Mouse (Mus musculus): ENCODE measurements around the gene Crlf1. TPM values are rescaled to one million over a fixed set of nuclear protein-coding genes. Genes with fewer than 3 reads are reported as not detected.

Crlf1 gene
- polyA plus RNA-seq (2014; fragmentation: Nextera tagmentation; extraction: Ambion mirVana): 3.8 and 5.4 TPM in 2 replicates

DNA sequence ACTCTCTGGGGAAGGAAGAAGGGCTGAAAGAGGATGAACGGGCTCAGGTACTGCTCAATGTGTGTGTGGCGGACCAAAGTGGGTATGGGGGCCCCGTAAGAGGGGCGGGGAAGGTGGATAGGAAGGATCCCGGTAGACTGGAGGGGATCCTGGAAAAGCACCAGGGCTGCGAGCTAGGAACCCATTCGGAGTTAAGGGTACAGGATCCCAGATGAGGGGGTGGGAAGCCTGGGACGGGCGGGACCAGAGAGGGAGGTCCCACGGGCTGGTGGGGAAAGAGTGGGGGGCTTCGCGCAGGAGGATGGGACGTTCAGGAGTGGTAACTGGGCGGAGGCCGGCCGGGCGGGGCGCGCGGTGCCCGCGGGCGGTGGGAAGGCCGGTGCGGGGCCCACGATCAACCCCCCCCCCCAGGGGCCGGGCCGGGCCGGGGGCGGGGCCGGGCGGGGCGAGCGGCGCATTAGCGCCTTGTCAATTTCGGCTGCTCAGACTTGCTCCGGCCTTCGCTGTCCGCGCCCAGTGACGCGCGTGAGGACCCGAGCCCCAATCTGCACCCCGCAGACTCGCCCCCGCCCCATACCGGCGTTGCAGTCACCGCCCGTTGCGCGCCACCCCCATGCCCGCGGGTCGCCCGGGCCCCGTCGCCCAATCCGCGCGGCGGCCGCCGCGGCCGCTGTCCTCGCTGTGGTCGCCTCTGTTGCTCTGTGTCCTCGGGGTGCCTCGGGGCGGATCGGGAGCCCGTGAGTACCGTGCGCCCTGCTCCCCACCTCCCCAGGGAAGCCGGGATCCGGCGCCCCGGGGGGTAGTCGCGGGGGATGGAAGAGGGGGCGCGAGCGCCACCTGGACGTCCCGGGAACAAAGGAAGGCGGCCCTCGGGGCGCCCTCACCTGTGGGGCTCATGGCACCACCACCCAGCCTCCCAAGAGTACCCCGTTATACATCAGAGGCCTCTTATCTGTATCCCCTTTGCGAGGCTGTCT, at the start of gene Crlf1:
Gene Crlf1, plus strand, starts transcription at position 495 of the 977 bp plus-strand sequence.
- H3K4me2 ChIP-seq: peak within 1 kb of the TSS; percentile 61
- DNase-seq (ENCODE audit: low spot score) (no peak), ATAC-seq (replicated peaks; ENCODE audit: low FRiP score) (no peak)
- H3K27me3 ChIP-seq (replicated peaks; ENCODE audit: control insufficient read depth, insufficient read depth, low read length): peaks cover 100% of the 10 kb centered on the region
- H3K9me3 ChIP-seq (ENCODE audit: control insufficient read depth, low read length): no peaks in the 10 kb centered on the region
- peaks cover 39% of the 10 kb centered on the region for H3K4me1 ChIP-seq (replicated peaks; ENCODE audit: control insufficient read depth, insufficient read depth, low read length)
- WGBS: under 1% methylated on average over 74 of the region's 93 CpGs
- no peak within 1 kb of the TSS for H3K9ac ChIP-seq (ENCODE audit: low read depth, low read length)
- H3K36me3 ChIP-seq (ENCODE audit: control insufficient read depth, insufficient read depth, low read length): no peaks in the 10 kb centered on the region
- peak within 1 kb of the TSS; percentile 50 for H3K4me3 ChIP-seq (ENCODE audit: low read depth, low read length)
- no peak within 1 kb of the TSS for H3K27ac ChIP-seq (ENCODE audit: low read depth, low read length)

- H3K4me3 ChIP-seq (ENCODE audit: low read depth, low read length): no peak overlapping the region
- H3K27ac ChIP-seq (ENCODE audit: low read depth, low read length): peak overlapping the region; percentile 54; the same call in 1 of the 2 replicates
- DNase-seq (ENCODE audit: low spot score) (no peak), ATAC-seq (replicated peaks; ENCODE audit: low FRiP score) (no peak)
- H3K9ac ChIP-seq (ENCODE audit: low read depth, low read length): no peak overlapping the region
- H3K4me2 ChIP-seq: no peak overlapping the region
- peaks cover 6% of the 10 kb centered on the region for H3K4me1 ChIP-seq (replicated peaks; ENCODE audit: control insufficient read depth, insufficient read depth, low read length)
- WGBS: 64% methylated on average over 4 of the region's 4 CpGs
- H3K36me3 ChIP-seq (ENCODE audit: control insufficient read depth, insufficient read depth, low read length): no peaks in the 10 kb centered on the region
- 0 out of 2 replicates have a peak, but pooled peaks cover 2% of the 10 kb centered on the region for H3K27me3 ChIP-seq (replicated peaks; ENCODE audit: control insufficient read depth, insufficient read depth, low read length)
- no peaks in the 10 kb centered on the region for H3K9me3 ChIP-seq (ENCODE audit: control insufficient read depth, low read length)
These were observed 49.6 kb upstream of the Crlf1 start for GRCm38 (mm10) chr8:70443326-70443725.

DNA sequence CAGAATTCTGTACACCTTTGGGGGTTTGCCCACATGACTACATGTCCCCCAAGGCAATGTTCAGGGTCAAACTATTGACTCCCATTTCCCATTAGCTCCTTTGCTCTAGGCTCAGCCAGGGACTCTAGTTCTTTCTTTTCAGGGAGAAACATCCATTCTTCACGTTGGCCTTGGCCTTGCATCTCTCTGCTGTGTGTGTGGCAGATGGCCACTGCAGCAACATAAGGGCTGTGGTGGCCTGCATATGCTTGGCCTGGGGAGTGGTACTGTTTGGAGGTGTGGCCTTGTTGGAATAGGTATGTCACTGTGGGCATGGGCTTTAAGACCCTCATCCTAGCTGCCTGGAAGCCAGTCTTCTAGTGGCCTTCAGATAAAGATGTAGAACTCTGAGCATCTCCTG, 47.0 kb upstream of the Crlf1 start:
- H3K9me3 ChIP-seq (ENCODE audit: control insufficient read depth, low read length): no peaks in the 10 kb centered on the region
- ATAC-seq (replicated peaks; ENCODE audit: low FRiP score) (no peak), DNase-seq (ENCODE audit: low spot score) (no peak)
- H3K4me1 ChIP-seq (replicated peaks; ENCODE audit: control insufficient read depth, insufficient read depth, low read length): peaks cover 4% of the 10 kb centered on the region; the same call in 1 of the 2 replicates
- H3K36me3 ChIP-seq (ENCODE audit: control insufficient read depth, insufficient read depth, low read length): no peaks in the 10 kb centered on the region; the same call in 1 of the 2 replicates
- no peak overlapping the region for H3K4me3 ChIP-seq (ENCODE audit: low read depth, low read length)
- H3K27me3 ChIP-seq (replicated peaks; ENCODE audit: control insufficient read depth, insufficient read depth, low read length): peaks cover 2% of the 10 kb centered on the region; the same call in 1 of the 2 replicates
- WGBS: 49% methylated on average over 1 of the region's 1 CpGs
- no peak overlapping the region for H3K27ac ChIP-seq (ENCODE audit: low read depth, low read length)
- no peak overlapping the region for H3K9ac ChIP-seq (ENCODE audit: low read depth, low read length)
- H3K4me2 ChIP-seq: no peak overlapping the region

DNA sequence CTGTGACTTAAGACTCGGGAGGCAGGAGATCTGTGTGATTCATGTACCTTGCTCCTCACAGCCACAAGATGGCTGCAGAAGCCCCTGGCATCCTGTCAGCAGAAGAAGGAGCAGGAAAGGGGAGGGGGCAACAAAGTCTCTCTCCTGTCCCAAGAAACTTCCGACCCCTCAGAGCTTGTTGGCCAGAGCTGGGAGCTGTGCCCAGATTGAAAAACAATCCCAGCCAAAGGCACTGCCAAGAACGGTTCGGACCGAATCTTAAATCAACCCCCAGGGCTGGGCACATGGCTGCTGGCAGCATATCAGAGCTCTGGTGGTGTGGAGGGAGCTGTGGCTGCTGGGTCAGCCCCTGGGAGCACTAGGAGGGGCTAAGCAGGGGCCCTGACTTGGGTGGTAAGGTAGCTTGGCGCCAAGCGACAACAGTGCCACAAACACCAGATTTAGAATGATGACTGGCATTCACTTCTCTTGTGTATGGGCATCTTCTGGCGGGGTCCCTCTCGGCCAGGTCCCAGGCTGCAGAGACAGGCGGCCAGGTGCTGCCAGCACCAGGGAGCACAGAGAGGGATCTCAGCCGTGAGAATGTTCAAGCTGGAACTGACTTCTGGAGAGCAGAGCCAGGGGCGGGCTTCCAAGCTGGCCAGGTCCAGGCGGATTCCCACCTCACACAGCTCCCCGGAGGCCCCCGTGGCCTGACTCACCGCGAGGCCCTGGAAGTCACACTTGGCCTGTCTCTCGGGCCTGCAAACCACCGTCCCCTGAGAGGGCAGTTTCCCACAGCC, 45.1 kb upstream of the Crlf1 start:
- Histone ChIP-seq H3K9me3 (ENCODE audit: control insufficient read depth, low read length) (no peaks in the 10 kb centered on the region), H3K36me3 (ENCODE audit: control insufficient read depth, insufficient read depth, low read length) (peaks cover 10% of the 10 kb centered on the region; the same call in 1 of the 2 replicates), H3K4me2 (no peak overlapping the region), H3K27ac (ENCODE audit: low read depth, low read length) (no peak overlapping the region), H3K4me3 (ENCODE audit: low read depth, low read length) (no peak overlapping the region), H3K4me1 (replicated peaks; ENCODE audit: control insufficient read depth, insufficient read depth, low read length) (peaks cover 10% of the 10 kb centered on the region), H3K27me3 (replicated peaks; ENCODE audit: control insufficient read depth, insufficient read depth, low read length) (peaks cover 17% of the 10 kb centered on the region), H3K9ac (ENCODE audit: low read depth, low read length) (no peak overlapping the region)
- DNase-seq (ENCODE audit: low spot score): no peak
- no peak for ATAC-seq (replicated peaks; ENCODE audit: low FRiP score)
- 63% methylated on average over 19 of the region's 19 CpGs for whole genome bisulfite sequencing

DNA sequence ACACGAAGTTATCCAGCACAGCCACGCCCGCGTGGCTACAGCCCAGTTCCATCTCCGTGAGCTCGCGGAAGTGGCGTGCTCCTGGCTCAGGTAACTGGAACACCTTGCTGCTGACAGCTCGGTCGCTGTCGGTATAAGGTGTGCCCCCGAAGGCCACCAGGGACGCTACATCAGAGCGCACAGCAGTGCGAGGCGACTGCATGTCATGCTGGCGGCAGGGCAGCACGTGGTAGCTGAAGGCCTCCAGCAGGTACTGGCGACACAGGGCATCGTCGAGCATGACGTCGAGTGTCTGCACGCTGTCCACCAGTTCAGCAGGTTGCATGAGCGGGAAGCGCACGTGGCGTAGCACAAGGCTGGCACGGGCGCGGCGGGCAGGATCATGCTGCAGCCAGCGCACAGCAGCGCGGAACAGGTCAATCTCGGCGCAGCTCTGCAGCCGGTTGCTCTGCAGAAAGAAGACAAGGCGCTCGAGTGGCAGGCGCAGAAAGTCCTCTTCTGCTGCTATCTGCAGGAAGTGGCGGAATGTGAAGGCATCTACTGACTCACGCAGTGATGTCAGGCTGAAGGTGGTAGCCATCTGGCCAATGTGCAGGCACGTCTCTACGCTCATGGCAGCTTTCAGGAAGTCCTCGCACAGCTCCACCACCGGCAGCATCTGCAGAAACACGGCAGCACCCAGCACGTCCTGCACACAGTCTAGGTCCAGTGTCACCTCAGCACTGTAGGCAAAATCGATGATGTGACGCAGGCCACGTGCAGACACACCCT, 40.6 kb upstream of the Crlf1 start:
- peaks cover 25% of the 10 kb centered on the region for H3K27me3 ChIP-seq (replicated peaks; ENCODE audit: control insufficient read depth, insufficient read depth, low read length)
- no peak overlapping the region for H3K4me2 ChIP-seq
- 36% methylated on average over 52 of the region's 52 CpGs for WGBS
- peaks cover 10% of the 10 kb centered on the region for H3K4me1 ChIP-seq (replicated peaks; ENCODE audit: control insufficient read depth, insufficient read depth, low read length)
- ATAC-seq (replicated peaks; ENCODE audit: low FRiP score) (no peak), DNase-seq (ENCODE audit: low spot score) (no peak)
- no peak overlapping the region for H3K27ac ChIP-seq (ENCODE audit: low read depth, low read length)
- no peaks in the 10 kb centered on the region for H3K9me3 ChIP-seq (ENCODE audit: control insufficient read depth, low read length)
- no peak overlapping the region for H3K9ac ChIP-seq (ENCODE audit: low read depth, low read length)
- peaks cover 10% of the 10 kb centered on the region; the same call in 1 of the 2 replicates for H3K36me3 ChIP-seq (ENCODE audit: control insufficient read depth, insufficient read depth, low read length)
- no peak overlapping the region for H3K4me3 ChIP-seq (ENCODE audit: low read depth, low read length)

DNA sequence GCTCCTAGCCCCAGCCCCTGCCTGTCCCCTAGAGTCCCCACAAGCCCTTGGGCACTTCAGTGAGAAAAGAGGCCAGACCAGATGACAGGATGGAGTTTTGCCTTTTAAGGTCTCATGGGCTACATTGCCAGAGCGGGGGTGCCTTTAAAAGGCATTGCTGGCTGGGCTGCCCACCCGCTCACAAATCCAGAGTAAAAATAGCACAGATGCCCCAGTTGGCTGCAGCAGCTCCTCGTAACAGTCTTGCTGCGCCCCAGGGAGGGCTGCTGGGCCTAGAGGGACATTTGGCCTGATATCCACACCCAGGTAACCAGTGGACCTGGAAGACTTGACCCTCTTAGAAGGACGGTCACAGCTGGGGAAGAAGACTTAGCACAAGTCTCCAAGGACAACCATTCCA, 39.1 kb upstream of the Crlf1 start:
- Histone ChIP-seq H3K4me3 (ENCODE audit: low read depth, low read length) (no peak overlapping the region), H3K9me3 (ENCODE audit: control insufficient read depth, low read length) (no peaks in the 10 kb centered on the region), H3K9ac (ENCODE audit: low read depth, low read length) (no peak overlapping the region), H3K27me3 (replicated peaks; ENCODE audit: control insufficient read depth, insufficient read depth, low read length) (peaks cover 23% of the 10 kb centered on the region), H3K27ac (ENCODE audit: low read depth, low read length) (no peak overlapping the region), H3K4me2 (no peak overlapping the region), H3K36me3 (ENCODE audit: control insufficient read depth, insufficient read depth, low read length) (peaks cover 10% of the 10 kb centered on the region; the same call in 1 of the 2 replicates), H3K4me1 (replicated peaks; ENCODE audit: control insufficient read depth, insufficient read depth, low read length) (peaks cover 6% of the 10 kb centered on the region)
- ATAC-seq (replicated peaks; ENCODE audit: low FRiP score): no peak
- WGBS: 90% methylated on average over 5 of the region's 5 CpGs
- no peak for DNase-seq (ENCODE audit: low spot score)

DNA sequence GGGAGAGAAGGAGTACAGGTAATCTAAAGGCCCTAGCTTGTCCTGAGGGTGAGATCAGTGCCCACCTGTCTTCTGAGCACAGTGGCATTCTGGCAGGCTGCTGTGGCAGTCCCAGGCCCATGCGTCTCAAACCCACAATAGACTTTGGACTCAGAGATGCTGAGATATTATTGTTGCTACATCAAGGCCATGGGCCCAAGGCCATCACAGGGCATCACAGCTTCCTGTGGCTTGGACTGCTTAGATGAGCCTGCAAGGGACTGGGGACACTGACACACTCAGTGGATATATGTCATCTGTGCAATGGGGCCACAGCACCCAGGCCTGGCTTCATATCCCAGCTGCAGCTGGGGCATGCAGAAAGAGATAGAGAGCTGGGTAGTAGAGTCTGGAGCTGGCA, 36.0 kb upstream of the Crlf1 start:
- H3K27me3 ChIP-seq (replicated peaks; ENCODE audit: control insufficient read depth, insufficient read depth, low read length): peaks cover 15% of the 10 kb centered on the region
- H3K27ac ChIP-seq (ENCODE audit: low read depth, low read length): no peak overlapping the region
- H3K36me3 ChIP-seq (ENCODE audit: control insufficient read depth, insufficient read depth, low read length): peaks cover 4% of the 10 kb centered on the region; the same call in 1 of the 2 replicates
- H3K4me1 ChIP-seq (replicated peaks; ENCODE audit: control insufficient read depth, insufficient read depth, low read length): peaks cover 6% of the 10 kb centered on the region; the same call in 1 of the 2 replicates
- ATAC-seq (replicated peaks; ENCODE audit: low FRiP score) (no peak), DNase-seq (ENCODE audit: low spot score) (no peak)
- H3K4me3 ChIP-seq (ENCODE audit: low read depth, low read length): no peak overlapping the region
- WGBS: 92% methylated on average over 1 of the region's 1 CpGs
- no peak overlapping the region for H3K9ac ChIP-seq (ENCODE audit: low read depth, low read length)
- H3K4me2 ChIP-seq: no peak overlapping the region
- no peaks in the 10 kb centered on the region for H3K9me3 ChIP-seq (ENCODE audit: control insufficient read depth, low read length)

DNA sequence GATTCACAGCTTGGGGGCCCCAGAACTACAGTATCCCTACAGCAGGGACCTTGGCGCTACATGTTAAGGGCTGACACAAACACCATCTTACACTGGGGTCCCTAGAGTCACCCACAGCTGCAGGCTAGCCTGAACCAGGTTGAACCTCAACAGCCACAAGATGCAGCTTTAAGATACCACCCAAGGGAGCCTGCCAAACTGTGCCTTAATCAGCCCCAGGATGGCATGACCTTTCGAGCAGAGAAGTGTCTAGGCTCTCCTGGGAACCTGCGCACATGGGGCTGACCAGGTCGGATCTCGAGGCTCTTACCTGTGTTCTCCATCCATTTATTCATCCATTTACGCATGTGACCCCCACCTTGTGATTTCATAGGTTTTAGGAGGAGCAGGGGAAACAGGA, 35.1 kb upstream of the Crlf1 start:
- WGBS: 87% methylated on average over 6 of the region's 6 CpGs
- Histone ChIP-seq H3K4me2 (no peak overlapping the region), H3K36me3 (ENCODE audit: control insufficient read depth, insufficient read depth, low read length) (peaks cover 2% of the 10 kb centered on the region; the same call in 1 of the 2 replicates), H3K27me3 (replicated peaks; ENCODE audit: control insufficient read depth, insufficient read depth, low read length) (peaks cover 7% of the 10 kb centered on the region), H3K27ac (ENCODE audit: low read depth, low read length) (no peak overlapping the region), H3K9ac (ENCODE audit: low read depth, low read length) (no peak overlapping the region), H3K4me1 (replicated peaks; ENCODE audit: control insufficient read depth, insufficient read depth, low read length) (no peaks in the 10 kb centered on the region), H3K9me3 (ENCODE audit: control insufficient read depth, low read length) (no peaks in the 10 kb centered on the region), H3K4me3 (ENCODE audit: low read depth, low read length) (no peak overlapping the region)
- DNase-seq (ENCODE audit: low spot score) (no peak), ATAC-seq (replicated peaks; ENCODE audit: low FRiP score) (no peak)
